ENCODE assay signal across 11 mouse cellular contexts in the genomic region with DNA sequence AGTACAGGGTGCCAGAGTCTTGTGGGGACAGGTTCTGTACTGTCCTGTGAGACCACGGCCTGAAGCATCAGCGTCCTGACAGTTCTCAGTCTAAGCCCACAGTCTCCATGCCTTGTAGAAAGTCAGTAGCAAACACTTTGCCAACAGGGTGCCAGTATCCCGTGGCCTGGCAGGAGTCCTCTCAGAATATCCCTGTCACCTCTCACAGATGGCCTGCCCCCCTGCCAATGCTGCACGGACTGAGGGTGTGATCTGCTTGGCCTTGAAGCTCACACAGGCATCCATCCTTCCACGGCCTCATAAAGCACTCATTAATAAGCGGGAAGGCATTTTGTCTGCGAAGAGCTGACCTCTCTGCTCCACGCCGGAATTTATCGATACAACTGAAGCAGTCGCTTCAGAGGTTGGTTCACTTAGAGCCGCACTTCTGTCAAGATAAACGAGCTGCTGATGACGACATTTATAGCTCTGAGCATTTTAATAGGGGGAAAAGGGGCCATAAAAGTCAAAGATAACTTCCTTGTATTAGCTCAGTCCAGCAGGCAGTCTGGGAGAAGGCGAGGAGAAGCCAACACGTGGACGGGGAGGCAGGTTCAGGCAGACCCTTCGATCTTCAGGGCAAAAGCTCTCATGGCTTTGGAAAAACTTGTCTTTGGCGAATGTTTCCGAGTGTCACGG. TPM values are rescaled to one million over a fixed set of nuclear protein-coding genes. Genes with fewer than 3 reads are reported as not detected.
DNase-seq lines count a peak whose midpoint lies in the region; ATAC-seq lines count a peak whose summit lies in the region.
"Had no signal": no experiment of that assay in that cellular context is flagged by ENCODE, and none has a peak within 500 bp of the region (broad histone marks: within the 10 kb centered on the region; RNA-seq: fewer than 3 reads in every experiment).

No protein-coding gene starts in this region.

- H3K9me3 ChIP-seq in intestine, embryonic 15.5 days: no peaks in the 10 kb centered on the region
- H3K9me3 ChIP-seq: heart, embryonic 10.5 days; lung, embryonic 15.5 days had no signal

- peaks cover 8% of the 10 kb centered on the region; the same call in 1 of the 2 replicates for H3K4me1 ChIP-seq in intestine, embryonic 15.5 days (replicated peaks)
- H3K4me1 ChIP-seq: lung, embryonic 15.5 days had no signal

- H3K27me3 ChIP-seq in intestine, embryonic 15.5 days (replicated peaks): no peaks in the 10 kb centered on the region
- H3K27me3 ChIP-seq: lung, embryonic 15.5 days had no signal

- H3K4me3 ChIP-seq in intestine, embryonic 15.5 days (replicated peaks): no peak overlapping the region
- H3K4me3 ChIP-seq: heart, embryonic 10.5 days; lung, embryonic 15.5 days had no signal

- WGBS in intestine, embryonic 15.5 days: 37% methylated on average over 21 of the region's 21 CpGs

- H3K4me2 ChIP-seq in intestine, embryonic 15.5 days (replicated peaks): peak overlapping the region; percentile 37
- H3K4me2 ChIP-seq: lung, embryonic 15.5 days had no signal

- ATAC-seq in intestine, embryonic 15.5 days: peak; percentile 84

- peak; percentile 6 for DNase-seq in heart, adult 8-10 months (ENCODE audit: low spot score)
- no peak for DNase-seq in heart, postnatal 36 days
- peak; percentile 63 for DNase-seq in cerebellum, adult 9-10 months
- DNase-seq in mesoderm, embryonic 11.5 days (ENCODE audit: low read depth, low spot score): peak; percentile 44
- no peak for DNase-seq in layer of hippocampus, postnatal 36 days
- DNase-seq in thymus, postnatal 10 days (ENCODE audit: low spot score in 2 of 2): no peak
- DNase-seq: adrenal gland, postnatal 10 days had no signal

- no peak overlapping the region for H3K9ac ChIP-seq in intestine, embryonic 15.5 days
- H3K9ac ChIP-seq: lung, embryonic 15.5 days had no signal

- H3K36me3 ChIP-seq in intestine, embryonic 15.5 days: no peaks in the 10 kb centered on the region
- H3K36me3 ChIP-seq: G1E; lung, embryonic 15.5 days had no signal

- H3K27ac ChIP-seq in intestine, embryonic 15.5 days: no peak overlapping the region
- H3K27ac ChIP-seq: heart, embryonic 10.5 days; lung, embryonic 15.5 days had no signal

- intact Hi-C loops in heart, postnatal 36 days (cut with DNase I): no loop called here

RNA-seq across cellular contexts. Expression of a gene that starts 46.4 kb away (rescaled TPM):
- 1 to 10 TPM in 3 of 4 experiments, under 1 TPM in 1; 0.90 to 1.9 (median 1.7) TPM for total RNA-seq in heart, adult 8-10 months (2022)
- 1 to 10 TPM; 1.0 to 1.3 TPM for total RNA-seq in heart, postnatal 36 days (2021)
- 0.76 and 1.6 TPM in 2 replicates for polyA plus RNA-seq in intestine, embryonic 15.5 days (2015; fragmentation: Nextera tagmentation; extraction: Ambion mirVana)
- total RNA-seq in layer of hippocampus, postnatal 36 days (2021): 10 to 100 TPM; 11.3 TPM
- polyA plus RNA-seq: G1E had no signal

Comparison
In these comparisons a context has a peak if more than half of its experiments do, and no peak if none do; other contexts are left out.
1. DNase-seq: peak in heart, adult 8-10 months (single experiment), cerebellum, adult 9-10 months (single experiment) and mesoderm, embryonic 11.5 days (single experiment); none in heart, postnatal 36 days (0 of 2), layer of hippocampus, postnatal 36 days (0 of 2) and thymus, postnatal 10 days (0 of 2).
2. RNA of a gene that starts 46.4 kb away (total RNA-seq): 11.3 TPM in layer of hippocampus, postnatal 36 days; 0.90 to 1.9 TPM in heart, adult 8-10 months and 1.0 to 1.3 TPM in heart, postnatal 36 days; every median in the first group is over 4 times any median in the second.